In genomic region chr12:69473379-69474057, GRCm38 (mm10) we compare ENCODE assay signal across 13 mouse cellular contexts.
DNase-seq lines count a peak whose midpoint lies in the region; ATAC-seq and TF ChIP-seq lines count a peak whose summit lies in the region.
"Had no signal": no experiment of that assay in that cellular context is flagged by ENCODE, and none has a peak within 500 bp of the region (broad histone marks: within the 10 kb centered on the region; RNA-seq: fewer than 3 reads in every experiment).

No protein-coding gene starts in this region.

- TF ChIP-seq CTCF in heart, postnatal 0 days (IDR thresholded peaks at IDR 0.05; ENCODE audit: low read depth), result no peak
- TF ChIP-seq CTCF in spleen, adult 2 months (IDR thresholded peaks at IDR 0.05; ENCODE audit: extremely low read depth, insufficient read depth, insufficient read length, insufficient replicate concordance), result no peak
- TF ChIP-seq CTCF in stomach, postnatal 0 days (IDR thresholded peaks at IDR 0.05; ENCODE audit: low read depth), result no peak

- H3K27me3 ChIP-seq in heart, postnatal 0 days (ENCODE audit: control insufficient read depth, insufficient read depth, low read length), result no peaks in the 10 kb centered on the region
- no peaks in the 10 kb centered on the region for H3K27me3 ChIP-seq in spleen, adult 2 months (ENCODE audit: control insufficient read depth, insufficient read depth, low read length)
- no peaks in the 10 kb centered on the region for H3K27me3 ChIP-seq in limb, embryonic 10.5 days (ENCODE audit: low read depth, poor library complexity, severe bottlenecking)
- no peaks in the 10 kb centered on the region for H3K27me3 ChIP-seq in stomach, postnatal 0 days (ENCODE audit: control insufficient read depth, insufficient read depth, low read length)

- no peaks in the 10 kb centered on the region for H3K9me3 ChIP-seq in heart, postnatal 0 days (replicated peaks; ENCODE audit: control insufficient read depth, low read length)
- H3K9me3 ChIP-seq in limb, embryonic 10.5 days (replicated peaks), result no peaks in the 10 kb centered on the region
- H3K9me3 ChIP-seq in stomach, postnatal 0 days (ENCODE audit: control insufficient read depth, low read length), result no peaks in the 10 kb centered on the region
- H3K9me3 ChIP-seq: midbrain, embryonic 12.5 days had no signal

- intact Hi-C loops in heart, postnatal 25 days (cut with DNase I), result no loop called here

- no peaks in the 10 kb centered on the region for H3K36me3 ChIP-seq in heart, postnatal 0 days (replicated peaks; ENCODE audit: control insufficient read depth, insufficient read depth, low read length)
- H3K36me3 ChIP-seq in spleen, adult 2 months (ENCODE audit: control insufficient read depth, insufficient read depth, low read length), result no peaks in the 10 kb centered on the region
- no peaks in the 10 kb centered on the region for H3K36me3 ChIP-seq in limb, embryonic 10.5 days
- no peaks in the 10 kb centered on the region for H3K36me3 ChIP-seq in stomach, postnatal 0 days (ENCODE audit: control insufficient read depth, insufficient read depth, low read length)
- H3K36me3 ChIP-seq: midbrain, embryonic 12.5 days had no signal

- TF ChIP-seq EP300 in heart, postnatal 0 days (IDR thresholded peaks at IDR 0.05; ENCODE audit: low read depth), result no peak
- no peak for TF ChIP-seq EP300 in stomach, postnatal 0 days (optimal IDR thresholded peaks at IDR 0.05)

- H3K4me2 ChIP-seq in heart, postnatal 0 days (ENCODE audit: low read depth, low read length), result no peak overlapping the region
- H3K4me2 ChIP-seq in stomach, postnatal 0 days (replicated peaks; ENCODE audit: low read depth), result no peak overlapping the region
- H3K4me2 ChIP-seq: midbrain, embryonic 12.5 days had no signal

- no peak for DNase-seq in heart, postnatal 0 days (ENCODE audit: low spot score)
- DNase-seq in heart, postnatal 25 days (ENCODE audit: low spot score), result no peak
- no peak for DNase-seq in spleen, adult 2 months (ENCODE audit: low read depth in 1 of 2, low spot score in 2 of 2)
- no peak for DNase-seq in spleen, adult 12 weeks (ENCODE audit: low spot score)
- no peak for DNase-seq in limb, embryonic 10.5 days (ENCODE audit: low spot score)
- no peak for DNase-seq in stomach, postnatal 0 days (ENCODE audit: low spot score)
- no peak for DNase-seq in B cell, adult 2 months
- no peak for DNase-seq in ovary, postnatal 36 days (ENCODE audit: low spot score)
- DNase-seq: kidney, postnatal 14 days; spleen, adult 18-20 months; thymus, postnatal 4 days had no signal

- TF ChIP-seq POLR2A in spleen, adult 2 months (IDR thresholded peaks at IDR 0.05; ENCODE audit: low read depth, low read length), result no peak

- H3K27ac ChIP-seq in heart, postnatal 0 days (ENCODE audit: low read depth), result peak overlapping the region; percentile 58
- peak overlapping the region; percentile 100 for H3K27ac ChIP-seq in spleen, adult 2 months (ENCODE audit: insufficient read depth, low read length)
- peak overlapping the region; percentile 87 for H3K27ac ChIP-seq in limb, embryonic 10.5 days
- H3K27ac ChIP-seq in stomach, postnatal 0 days (replicated peaks), result peak overlapping the region; percentile 83
- H3K27ac ChIP-seq: liver, embryonic 14.5 days; midbrain, embryonic 12.5 days had no signal

- H3K4me1 ChIP-seq in heart, postnatal 0 days (ENCODE audit: control insufficient read depth, insufficient read depth), result peaks cover 25% of the 10 kb centered on the region
- H3K4me1 ChIP-seq in spleen, adult 2 months (ENCODE audit: control insufficient read depth, insufficient read depth, insufficient read length), result peaks cover 25% of the 10 kb centered on the region
- peaks cover 41% of the 10 kb centered on the region for H3K4me1 ChIP-seq in limb, embryonic 10.5 days
- peaks cover 9% of the 10 kb centered on the region for H3K4me1 ChIP-seq in stomach, postnatal 0 days (replicated peaks; ENCODE audit: control insufficient read depth, insufficient read depth)

- 78% methylated on average over 13 of the region's 13 CpGs for WGBS in heart, postnatal 0 days
- WGBS in spleen, adult 2 months, result 83% methylated on average over 13 of the region's 13 CpGs
- WGBS in limb, embryonic 10.5 days, result 81% methylated on average over 13 of the region's 13 CpGs
- WGBS in stomach, postnatal 0 days, result 72% methylated on average over 13 of the region's 13 CpGs

- H3K4me3 ChIP-seq in heart, postnatal 0 days (ENCODE audit: low read depth, low read length), result no peak overlapping the region
- no peak overlapping the region for H3K4me3 ChIP-seq in spleen, adult 2 months (ENCODE audit: extremely low read depth, insufficient read depth, insufficient read length)
- no peak overlapping the region for H3K4me3 ChIP-seq in limb, embryonic 10.5 days
- no peak overlapping the region for H3K4me3 ChIP-seq in stomach, postnatal 0 days (ENCODE audit: low read depth, low read length)
- H3K4me3 ChIP-seq: midbrain, embryonic 12.5 days had no signal

- no peak for ATAC-seq in heart, postnatal 0 days (ENCODE audit: insufficient read depth, low read depth)
- no peak for ATAC-seq in stomach, postnatal 0 days (ENCODE audit: low FRiP score, low TSS enrichment)

- H3K9ac ChIP-seq in heart, postnatal 0 days (replicated peaks; ENCODE audit: low read depth, low read length), result no peak overlapping the region
- no peak overlapping the region for H3K9ac ChIP-seq in stomach, postnatal 0 days (ENCODE audit: low read length)
- H3K9ac ChIP-seq: liver, embryonic 14.5 days; midbrain, embryonic 12.5 days had no signal
